Mouse (Mus musculus) C2C12 (cell line): ENCODE results near the gene Mib2.

ENCODE experiments used
- CTCF ChIP-seq: IDR thresholded peaks from one replicate; pipeline ENCODE4 v1.5.1; 2011; ENCODE audit not compliant: control insufficient read depth, insufficient read depth, insufficient read length
- FOSL1 ChIP-seq: IDR thresholded peaks from one replicate; pipeline ENCODE4 v1.8.0; 2011; ENCODE audit warnings: mild to moderate bottlenecking, low read length; ENCODE audit not compliant: poor library complexity, insufficient read depth, severe bottlenecking
- MAX ChIP-seq: IDR thresholded peaks from one replicate; pipeline ENCODE4 v1.6.1; 2011; ENCODE audit warnings: mild to moderate bottlenecking, control low read depth
- MYOD1 ChIP-seq: IDR thresholded peaks from one replicate; pipeline ENCODE4 v1.6.1; 2011; ENCODE audit warnings: low read depth; ENCODE audit not compliant: control insufficient read depth, insufficient read length
- USF1 ChIP-seq: IDR thresholded peaks from one replicate; pipeline ENCODE4 v1.6.1; 2011; ENCODE audit warnings: low read depth, mild to moderate bottlenecking, control low read depth, moderate library complexity

GRCm38 (mm10) chr4:155703425-155703929, 34.5 kb upstream of the Mib2 start:
- TF ChIP-seq MYOD1 (no peak), MAX (no peak), USF1 (no peak), CTCF (no peak), FOSL1 (no peak)
